Mouse (Mus musculus) ES-Bruce4 (cell line): ENCODE measurements around the gene Erc2.

Experiments
- CTCF ChIP-seq: IDR thresholded peaks from one replicate; pipeline ENCODE4 v1.8.1; 2011; ENCODE audit warnings: low read depth, low read length
- POLR2A ChIP-seq: IDR thresholded peaks from one replicate; pipeline ENCODE4 v1.8.1; 2011; ENCODE audit warnings: low read length; ENCODE audit not compliant: insufficient read depth

GRCm38 (mm10) chr14:28286511-28286910, 664.3 kb downstream of the Erc2 start:
- no peak for TF ChIP-seq CTCF
- TF ChIP-seq POLR2A, result no peak
